Mouse (Mus musculus): ENCODE data around the gene Zfp989. TPM values are rescaled to one million over a fixed set of nuclear protein-coding genes. Genes with fewer than 3 reads are reported as not detected.
"Not testable (repeated sequence)": the region's sequence is repeated elsewhere in the genome, so short reads cannot be mapped to it uniquely, and the experiment has no call there.

Zfp989 gene
- total RNA-seq (2021), result not detected
- long read RNA-seq, result 0 reads

DNA sequence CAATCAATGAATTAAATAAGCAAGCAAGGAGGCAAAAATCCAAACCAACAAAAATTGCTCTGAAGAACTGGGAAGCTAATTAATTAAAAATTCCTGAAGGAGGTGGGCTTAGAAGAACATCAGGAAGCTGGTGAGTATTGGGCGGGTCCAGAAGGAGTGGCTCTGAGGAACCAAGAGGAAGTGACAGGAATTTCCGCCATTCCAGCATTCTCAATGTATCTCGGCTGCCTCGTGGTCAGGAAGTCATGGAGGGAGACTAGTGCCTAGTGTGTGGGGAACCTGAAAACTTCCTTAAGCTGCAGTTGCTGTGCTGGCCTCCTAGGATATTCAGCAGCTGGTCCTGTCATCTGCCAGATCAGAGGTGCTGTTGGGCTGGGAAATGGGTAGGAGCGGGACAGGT lies at the start of gene Zfp989:
Gene Zfp989 (plus strand): TSS at position 220 of the 400 bp plus-strand sequence.
- not testable (repeated sequence) for DNase-seq (ENCODE audit: low spot score in 2 of 2)

- no peak for DNase-seq (ENCODE audit: low spot score in 2 of 2)
Observed at GRCm38 (mm10) chr4:146932311-146933082, 39.3 kb upstream of the Zfp989 start.

- DNase-seq (ENCODE audit: low spot score in 2 of 2), result not testable (repeated sequence)
Observed at GRCm38 (mm10) chr4:146941691-146942090, 30.1 kb upstream of the Zfp989 start.

- not testable (repeated sequence) for DNase-seq (ENCODE audit: low spot score in 2 of 2)
Observed at GRCm38 (mm10) chr4:146976581-146976980, 4.8 kb downstream of the Zfp989 start.

DNA sequence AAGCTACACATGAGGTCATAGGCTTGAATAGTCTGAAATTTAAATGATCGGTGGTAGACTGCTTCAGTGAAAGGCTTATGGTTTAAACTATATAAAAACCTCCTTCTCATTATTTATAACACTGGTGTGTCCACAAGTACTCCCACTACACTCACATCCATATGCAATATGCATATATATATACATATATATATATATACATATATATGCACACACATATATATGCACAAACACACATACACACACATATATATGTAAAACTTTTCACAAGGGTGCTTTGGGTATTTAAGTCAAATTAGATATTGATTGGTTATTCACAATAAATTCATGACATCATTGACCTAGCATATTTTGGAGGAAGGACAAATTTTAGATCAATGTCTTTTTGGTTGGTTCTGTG lies 46.6 kb downstream of the Zfp989 start:
- DNase-seq (ENCODE audit: low spot score in 2 of 2), result not testable (repeated sequence)

- DNase-seq (ENCODE audit: low spot score in 2 of 2), result not testable (repeated sequence)
Observed at GRCm38 (mm10) chr4:147021550-147021949, 49.8 kb downstream of the Zfp989 start, which contains the start of gene Rex2. Gene Rex2 (plus strand): TSS chr4:147021850.

GRCm38 (mm10) chr4:147026374-147026773 lies 54.6 kb downstream of the Zfp989 start:
- not testable (repeated sequence) for DNase-seq (ENCODE audit: low spot score in 2 of 2)

- not testable (repeated sequence) for DNase-seq (ENCODE audit: low spot score in 2 of 2)
Observed at GRCm38 (mm10) chr4:147031308-147032036, 59.7 kb downstream of the Zfp989 start.

Other genes with a start within 250 kb of the Zfp989 start
- gene Gm21411, start 62.4 kb upstream of the Zfp989 start, total RNA-seq (2021), result not detected
- under 1 TPM; 0.07 to 0.23 TPM for gene Rex2, start 49.9 kb downstream of the Zfp989 start, total RNA-seq (2021)
- gene Zfp991, start 160.1 kb downstream of the Zfp989 start, total RNA-seq (2021), result 1 to 10 TPM; 6.9 to 8.8 TPM

Measured in layer of hippocampus, adult 18-20 months (tissue).